ENCODE assay signal across 8 mouse cellular contexts in genomic region chr13:44729424-44729971, GRCm38 (mm10). TPM values are rescaled to one million over a fixed set of nuclear protein-coding genes. Genes with fewer than 3 reads are reported as not detected.
DNase-seq lines count a peak whose midpoint lies in the region; ATAC-seq and TF ChIP-seq lines count a peak whose summit lies in the region.

Gene Jarid2, plus strand, starts transcription at chr13:44729474.

- H3K79me2 ChIP-seq in heart, adult 2 months (replicated peaks; ENCODE audit: control insufficient read depth, insufficient read depth, low read length): no peaks in the 10 kb centered on the region

- no peaks in the 10 kb centered on the region for H3K36me3 ChIP-seq in heart, adult 2 months (ENCODE audit: control insufficient read depth, insufficient read depth, low read length)
- no peaks in the 10 kb centered on the region for H3K36me3 ChIP-seq in limb, embryonic 14.5 days (ENCODE audit: control insufficient read depth, insufficient read depth, low read length)
- H3K36me3 ChIP-seq in midbrain, postnatal 0 days (ENCODE audit: insufficient read depth, low read length): no peaks in the 10 kb centered on the region
- H3K36me3 ChIP-seq in stomach, embryonic 14.5 days (ENCODE audit: control insufficient read depth, insufficient read depth, low read length): no peaks in the 10 kb centered on the region

- peak within 1 kb of the TSS; percentile 94 for H3K9ac ChIP-seq in heart, adult 2 months (ENCODE audit: low read depth, low read length)
- peak within 1 kb of the TSS; percentile 94 for H3K9ac ChIP-seq in limb, embryonic 14.5 days (ENCODE audit: low read depth, low read length, severe bottlenecking)
- peak within 1 kb of the TSS; percentile 84 for H3K9ac ChIP-seq in midbrain, postnatal 0 days (replicated peaks; ENCODE audit: low read length, poor library complexity, severe bottlenecking)
- H3K9ac ChIP-seq in stomach, embryonic 14.5 days (replicated peaks; ENCODE audit: low read depth, low read length): peak within 1 kb of the TSS; percentile 87

- no peak for TF ChIP-seq CTCF in heart, adult 2 months (IDR thresholded peaks at IDR 0.05)
- no peak for TF ChIP-seq CTCF in midbrain, postnatal 0 days (IDR thresholded peaks at IDR 0.05)

- intact Hi-C loops in heart, adult 2 months (cut with DNase I): no loop called here

- no peak for TF ChIP-seq EP300 in heart, adult 2 months (IDR thresholded peaks at IDR 0.05; ENCODE audit: insufficient read depth, low read depth, low read length)

- peak within 1 kb of the TSS; percentile 91 for H3K27ac ChIP-seq in heart, adult 2 months
- H3K27ac ChIP-seq in limb, embryonic 14.5 days (replicated peaks; ENCODE audit: low read depth, low read length): peak within 1 kb of the TSS; percentile 90
- H3K27ac ChIP-seq in midbrain, postnatal 0 days (ENCODE audit: low read depth, low read length): peak within 1 kb of the TSS; percentile 92
- H3K27ac ChIP-seq in stomach, embryonic 14.5 days (ENCODE audit: low read length): peak within 1 kb of the TSS; percentile 82

- DNase-seq in urinary bladder, adult 18-20 months (ENCODE audit: low spot score in 2 of 2): peak; percentile 31 to 60
- no peak for DNase-seq in urinary bladder, postnatal 10 days (ENCODE audit: low spot score)
- DNase-seq in embryo, embryonic 9.5 days (ENCODE audit: extremely low spot score): peak; percentile 75
- peak; percentile 42 to 68 for DNase-seq in heart, adult 2 months
- peak; percentile 59 for DNase-seq in kidney, adult 18-20 months
- DNase-seq in limb, embryonic 14.5 days (ENCODE audit: low spot score): no peak
- no peak for DNase-seq in midbrain, postnatal 0 days (ENCODE audit: low spot score)

- H3K9me3 ChIP-seq in limb, embryonic 14.5 days (ENCODE audit: control insufficient read depth, low read length): no peaks in the 10 kb centered on the region
- H3K9me3 ChIP-seq in midbrain, postnatal 0 days (ENCODE audit: low read length): no peaks in the 10 kb centered on the region
- no peaks in the 10 kb centered on the region for H3K9me3 ChIP-seq in stomach, embryonic 14.5 days (ENCODE audit: control insufficient read depth, low read depth, low read length)

- 14% methylated on average over 31 of the region's 31 CpGs for WGBS in heart, adult 2 months
- WGBS in limb, embryonic 14.5 days: under 1% methylated on average over 30 of the region's 31 CpGs
- 4% methylated on average over 27 of the region's 31 CpGs for WGBS in midbrain, postnatal 0 days
- WGBS in stomach, embryonic 14.5 days: 2% methylated on average over 31 of the region's 31 CpGs

- H3K4me2 ChIP-seq in limb, embryonic 14.5 days (replicated peaks; ENCODE audit: low read depth, low read length, severe bottlenecking): peak within 1 kb of the TSS; percentile 96
- H3K4me2 ChIP-seq in midbrain, postnatal 0 days (ENCODE audit: low read depth, low read length, poor library complexity, severe bottlenecking): peak within 1 kb of the TSS; percentile 91
- H3K4me2 ChIP-seq in stomach, embryonic 14.5 days (replicated peaks; ENCODE audit: low read depth, low read length): peak within 1 kb of the TSS; percentile 93

- peak within 1 kb of the TSS; percentile 73 for H3K4me3 ChIP-seq in heart, adult 2 months
- peak within 1 kb of the TSS; percentile 79 for H3K4me3 ChIP-seq in limb, embryonic 14.5 days (replicated peaks; ENCODE audit: low read length)
- peak within 1 kb of the TSS; percentile 73 for H3K4me3 ChIP-seq in midbrain, postnatal 0 days (ENCODE audit: low read depth, low read length)
- peak within 1 kb of the TSS; percentile 70 for H3K4me3 ChIP-seq in stomach, embryonic 14.5 days (ENCODE audit: low read depth, low read length)

- no peak for ATAC-seq in limb, embryonic 14.5 days (ENCODE audit: low FRiP score, low read depth)
- no peak for ATAC-seq in midbrain, postnatal 0 days (ENCODE audit: low FRiP score)
- ATAC-seq in stomach, embryonic 14.5 days (ENCODE audit: insufficient number of reproducible peaks, insufficient read depth, low FRiP score, low read depth): no peak

- peaks cover 2% of the 10 kb centered on the region; the same call in 1 of the 2 replicates for H3K4me1 ChIP-seq in heart, adult 2 months (ENCODE audit: control insufficient read depth, insufficient read depth, low read length)
- peaks cover 7% of the 10 kb centered on the region; the same call in 1 of the 2 replicates for H3K4me1 ChIP-seq in limb, embryonic 14.5 days (ENCODE audit: control insufficient read depth, insufficient read depth, low read length)
- H3K4me1 ChIP-seq in midbrain, postnatal 0 days (ENCODE audit: insufficient read depth, low read length): no peaks in the 10 kb centered on the region
- peaks cover 2% of the 10 kb centered on the region; the same call in 1 of the 2 replicates for H3K4me1 ChIP-seq in stomach, embryonic 14.5 days (ENCODE audit: control insufficient read depth, insufficient read depth, low read length)

- no peaks in the 10 kb centered on the region for H3K27me3 ChIP-seq in heart, adult 2 months (ENCODE audit: control insufficient read depth, insufficient read depth, low read length)
- H3K27me3 ChIP-seq in limb, embryonic 14.5 days (ENCODE audit: control insufficient read depth, insufficient read depth, low read length): no peaks in the 10 kb centered on the region
- no peaks in the 10 kb centered on the region for H3K27me3 ChIP-seq in midbrain, postnatal 0 days (ENCODE audit: insufficient read depth, low read length)
- H3K27me3 ChIP-seq in stomach, embryonic 14.5 days (ENCODE audit: control insufficient read depth, insufficient read depth, low read length): no peaks in the 10 kb centered on the region

- TF ChIP-seq POLR2A in heart, adult 2 months (IDR thresholded peaks at IDR 0.05; ENCODE audit: insufficient read depth, low read depth, low read length): no peak
- TF ChIP-seq POLR2A in limb, embryonic 14.5 days (IDR thresholded peaks at IDR 0.05; ENCODE audit: borderline replicate concordance, extremely low read depth, insufficient read depth, insufficient read length): no peak

RNA-seq across cellular contexts. Expression of gene Jarid2, which starts in this region (rescaled TPM):
- 10 to 100 TPM; 20.2 to 24.5 TPM for total RNA-seq in heart, adult 2 months (2021)
- 7.3 and 11.5 TPM in 2 replicates for polyA plus RNA-seq in heart, adult 2 months (2012; rRNA removed)
- 25.7 and 29.9 TPM in 2 replicates for polyA plus RNA-seq in limb, embryonic 14.5 days (2012; rRNA removed)
- 22.8 and 28.4 TPM in 2 replicates for polyA plus RNA-seq in limb, embryonic 14.5 days (2014; fragmentation: Nextera tagmentation; extraction: Ambion mirVana)
- 18.0 and 27.6 TPM in 2 replicates for total RNA-seq in midbrain, postnatal 0 days (2014; rRNA removed)
- 16.4 and 19.3 TPM in 2 replicates for polyA plus RNA-seq in midbrain, postnatal 0 days (2015; fragmentation: Nextera tagmentation; extraction: Ambion mirVana)
- polyA plus RNA-seq in stomach, embryonic 14.5 days (2014; fragmentation: Nextera tagmentation; extraction: Ambion mirVana): 26.5 and 27.3 TPM in 2 replicates

Comparison
In these comparisons a context has a peak if more than half of its experiments do, and no peak if none do; other contexts are left out.
1. DNase-seq: peak in urinary bladder, adult 18-20 months (2 of 2), embryo, embryonic 9.5 days (single experiment), heart, adult 2 months (2 of 2) and kidney, adult 18-20 months (single experiment); none in urinary bladder, postnatal 10 days (single experiment), limb, embryonic 14.5 days (single experiment) and midbrain, postnatal 0 days (single experiment).
2. Peak in every context shown above with its lines, with median percentiles within 50 percentile points of each other: H3K27ac ChIP-seq, H3K4me3 ChIP-seq, H3K9ac ChIP-seq and H3K4me2 ChIP-seq.